Mouse (Mus musculus) ES-Bruce4 (cell line): ENCODE data around the gene Sfrp2. TPM values are rescaled to one million over a fixed set of nuclear protein-coding genes. Genes with fewer than 3 reads are reported as not detected.

ENCODE experiments used
- H3K27ac ChIP-seq: 2 replicates; pipeline ENCODE4 v1.5.1; 2012; ENCODE audit warnings: low read length, inconsistent platforms; ENCODE audit not compliant: insufficient read depth
- H3K27me3 ChIP-seq: 2 replicates; pipeline ENCODE4 v1.6.1; 2012; ENCODE audit warnings: mild to moderate bottlenecking, low read length, inconsistent platforms; ENCODE audit not compliant: control insufficient read depth, poor library complexity, insufficient read depth, severe bottlenecking
- H3K36me3 ChIP-seq: 2 replicates; pipeline ENCODE4 v1.6.1; 2012; ENCODE audit warnings: inconsistent platforms, mild to moderate bottlenecking, low read length, moderate library complexity; ENCODE audit not compliant: control insufficient read depth, poor library complexity, insufficient read depth, severe bottlenecking
- H3K4me1 ChIP-seq: one replicate; pipeline ENCODE4 v1.8.1; 2011; ENCODE audit warnings: low read length; ENCODE audit not compliant: control insufficient read depth, insufficient read depth
- H3K4me3 ChIP-seq: 2 replicates; pipeline ENCODE4 v1.5.1; 2011; ENCODE audit warnings: low read depth, mild to moderate bottlenecking, low read length
- H3K9ac ChIP-seq: 2 replicates; pipeline ENCODE4 v1.6.1; 2012; ENCODE audit warnings: low read depth, mild to moderate bottlenecking, inconsistent platforms; ENCODE audit not compliant: poor library complexity, severe bottlenecking
- H3K9me3 ChIP-seq: replicated peaks from 2 replicates; pipeline ENCODE4 v1.6.1; 2012; ENCODE audit warnings: mild to moderate bottlenecking, low read length, inconsistent platforms; ENCODE audit not compliant: control insufficient read depth, poor library complexity, insufficient read depth, severe bottlenecking
- CTCF ChIP-seq: IDR thresholded peaks from one replicate; pipeline ENCODE4 v1.8.1; 2011; ENCODE audit warnings: low read depth, low read length
- EP300 ChIP-seq: IDR thresholded peaks from 2 replicates; pipeline ENCODE4 v1.6.1; 2011; ENCODE audit warnings: low read depth, low read length; ENCODE audit not compliant: insufficient read depth
- POLR2A ChIP-seq: IDR thresholded peaks from one replicate; pipeline ENCODE4 v1.8.1; 2011; ENCODE audit warnings: low read length; ENCODE audit not compliant: insufficient read depth
- polyA plus RNA-seq: library from polyadenylated mRNA; stranded (reverse); fragments of >200 nt; gene quantifications from 2 replicates; pipeline ENCODE4 v1.2.4, GENCODE M21; 2011; ENCODE audit warnings: low read depth; ENCODE audit not compliant: missing spikeins, insufficient read depth, insufficient read length

The Sfrp2 gene
- 8.5 and 12.2 TPM in 2 replicates for polyA plus RNA-seq

- peak within 1 kb of the TSS; percentile 63 for H3K9ac ChIP-seq
- peaks cover 3% of the 10 kb centered on the region; the same call in 1 of the 2 replicates for H3K36me3 ChIP-seq
- H3K4me1 ChIP-seq, result no peaks in the 10 kb centered on the region
- no peaks in the 10 kb centered on the region for H3K9me3 ChIP-seq
- TF ChIP-seq POLR2A (no peak), CTCF (no peak), EP300 (no peak)
- no peak within 1 kb of the TSS for H3K27ac ChIP-seq
- H3K27me3 ChIP-seq, result no peaks in the 10 kb centered on the region
- peak within 1 kb of the TSS; percentile 76 for H3K4me3 ChIP-seq
Measured at GRCm38 (mm10) chr3:83765871-83766725, at the start of gene Sfrp2. Sfrp2 (plus strand) TSS chr3:83766321.

DNA sequence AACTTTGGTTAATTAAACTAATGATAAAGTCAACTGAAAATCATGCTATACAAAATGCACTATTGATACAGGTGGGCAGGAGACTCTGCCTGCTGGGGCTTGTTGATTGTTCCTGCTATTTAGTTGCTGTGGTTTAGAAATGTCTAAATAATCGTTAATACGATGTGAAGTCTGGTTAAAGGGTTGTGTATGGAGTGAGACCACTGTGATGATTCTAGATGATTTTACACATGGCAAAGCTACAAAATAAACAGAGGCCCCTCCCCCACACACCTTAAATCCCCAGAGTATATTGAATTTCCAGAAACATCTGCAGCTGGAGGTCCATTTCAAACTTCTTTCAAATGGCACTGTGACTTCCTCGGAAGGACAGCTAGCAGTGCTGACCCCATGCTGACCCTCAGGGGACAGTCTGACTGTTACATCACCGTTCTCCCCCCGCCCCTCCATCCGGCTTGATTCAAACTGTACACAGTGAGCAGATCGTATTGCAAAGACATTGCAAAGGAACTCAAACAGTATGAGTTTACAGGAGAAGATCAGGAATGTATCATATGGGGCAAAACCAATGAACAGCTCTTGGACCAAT lies 48.4 kb upstream of the Sfrp2 start:
- no peaks in the 10 kb centered on the region for H3K4me1 ChIP-seq
- H3K9me3 ChIP-seq, result no peaks in the 10 kb centered on the region
- no peak overlapping the region for H3K4me3 ChIP-seq
- H3K36me3 ChIP-seq, result no peaks in the 10 kb centered on the region
- no peak overlapping the region for H3K9ac ChIP-seq
- H3K27ac ChIP-seq, result no peak overlapping the region
- H3K27me3 ChIP-seq, result no peaks in the 10 kb centered on the region
- no peak for TF ChIP-seq POLR2A
- no peak for TF ChIP-seq EP300
- TF ChIP-seq CTCF, result no peak

GRCm38 (mm10) chr3:83718662-83719061 lies 47.5 kb upstream of the Sfrp2 start:
- no peak for TF ChIP-seq EP300

GRCm38 (mm10) chr3:83728223-83728622 lies 37.9 kb upstream of the Sfrp2 start:
- Histone ChIP-seq H3K9ac (no peak overlapping the region), H3K4me3 (no peak overlapping the region), H3K27ac (no peak overlapping the region), H3K36me3 (no peaks in the 10 kb centered on the region), H3K4me1 (no peaks in the 10 kb centered on the region), H3K27me3 (no peaks in the 10 kb centered on the region; the same call in 1 of the 2 replicates), H3K9me3 (no peaks in the 10 kb centered on the region)
- TF ChIP-seq EP300 (no peak), POLR2A (no peak), CTCF (no peak)

More at GRCm38 (mm10) chr3:83718662-83719061, 47.5 kb upstream of the Sfrp2 start:
- H3K27me3 ChIP-seq, result no peaks in the 10 kb centered on the region
- no peak overlapping the region for H3K27ac ChIP-seq
- no peak overlapping the region for H3K9ac ChIP-seq
- no peaks in the 10 kb centered on the region for H3K9me3 ChIP-seq
- no peaks in the 10 kb centered on the region for H3K4me1 ChIP-seq
- H3K4me3 ChIP-seq, result no peak overlapping the region
- H3K36me3 ChIP-seq, result no peaks in the 10 kb centered on the region

DNA sequence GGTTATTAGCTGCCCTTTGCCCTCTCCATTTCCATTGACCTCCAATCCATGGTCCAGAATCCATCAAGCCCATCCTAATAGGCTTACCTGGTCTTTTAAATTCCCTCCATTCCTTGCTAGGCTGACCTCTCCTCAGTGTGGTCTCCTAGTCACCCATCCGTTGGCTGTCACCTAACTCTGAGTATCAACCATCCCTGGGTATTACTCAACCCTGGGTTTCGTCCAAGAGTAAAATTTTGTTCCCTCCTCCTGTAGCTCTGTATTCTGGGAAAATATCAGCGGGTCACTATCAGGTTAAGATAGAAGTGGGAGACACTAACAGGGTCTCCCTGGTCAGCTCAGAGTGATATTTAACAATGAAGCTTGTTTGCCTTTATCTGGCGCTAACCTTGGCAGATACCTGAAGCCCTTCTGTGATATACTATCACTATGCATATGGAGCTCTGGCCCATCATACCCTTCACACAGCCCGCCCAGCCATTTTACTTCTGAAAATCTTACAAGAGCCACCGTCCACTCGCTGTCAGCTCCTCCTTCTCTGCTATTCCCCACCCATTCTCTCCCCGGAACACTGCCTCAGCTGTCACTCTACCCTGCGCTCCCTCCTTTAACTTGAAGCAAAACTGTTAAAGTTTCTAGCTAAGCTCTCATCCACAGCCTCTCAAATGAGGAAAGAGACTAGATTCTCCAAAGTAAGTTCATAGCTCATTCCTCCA lies 37.3 kb upstream of the Sfrp2 start:
- no peaks in the 10 kb centered on the region; the same call in 1 of the 2 replicates for H3K27me3 ChIP-seq
- H3K4me1 ChIP-seq, result no peaks in the 10 kb centered on the region
- no peaks in the 10 kb centered on the region for H3K36me3 ChIP-seq
- H3K9ac ChIP-seq, result no peak overlapping the region
- TF ChIP-seq EP300, result no peak
- TF ChIP-seq CTCF, result no peak
- TF ChIP-seq POLR2A, result no peak
- no peak overlapping the region for H3K4me3 ChIP-seq
- no peaks in the 10 kb centered on the region for H3K9me3 ChIP-seq
- H3K27ac ChIP-seq, result no peak overlapping the region

GRCm38 (mm10) chr3:83733985-83734384 lies 32.1 kb upstream of the Sfrp2 start:
- no peak for TF ChIP-seq EP300
- no peak for TF ChIP-seq POLR2A
- TF ChIP-seq CTCF, result no peak

More at GRCm38 (mm10) chr3:83733985-83734384, 32.1 kb upstream of the Sfrp2 start:
- Histone ChIP-seq H3K4me3 (no peak overlapping the region), H3K27me3 (no peaks in the 10 kb centered on the region), H3K9me3 (no peaks in the 10 kb centered on the region), H3K4me1 (no peaks in the 10 kb centered on the region), H3K36me3 (no peaks in the 10 kb centered on the region), H3K27ac (no peak overlapping the region), H3K9ac (no peak overlapping the region)
